Mouse (Mus musculus) ES-E14 (cell line): ENCODE data around the gene Haus6.

Experiments
- MAFK ChIP-seq: IDR thresholded peaks from 2 replicates; pipeline ENCODE4 v1.6.1; 2014; ENCODE audit warnings: mild to moderate bottlenecking, low read depth, low read length, inconsistent platforms; ENCODE audit not compliant: insufficient read depth
- ZNF384 ChIP-seq: IDR thresholded peaks from 2 replicates; pipeline ENCODE4 v1.6.1; 2012; ENCODE audit warnings: low read depth, low read length, inconsistent platforms

DNA sequence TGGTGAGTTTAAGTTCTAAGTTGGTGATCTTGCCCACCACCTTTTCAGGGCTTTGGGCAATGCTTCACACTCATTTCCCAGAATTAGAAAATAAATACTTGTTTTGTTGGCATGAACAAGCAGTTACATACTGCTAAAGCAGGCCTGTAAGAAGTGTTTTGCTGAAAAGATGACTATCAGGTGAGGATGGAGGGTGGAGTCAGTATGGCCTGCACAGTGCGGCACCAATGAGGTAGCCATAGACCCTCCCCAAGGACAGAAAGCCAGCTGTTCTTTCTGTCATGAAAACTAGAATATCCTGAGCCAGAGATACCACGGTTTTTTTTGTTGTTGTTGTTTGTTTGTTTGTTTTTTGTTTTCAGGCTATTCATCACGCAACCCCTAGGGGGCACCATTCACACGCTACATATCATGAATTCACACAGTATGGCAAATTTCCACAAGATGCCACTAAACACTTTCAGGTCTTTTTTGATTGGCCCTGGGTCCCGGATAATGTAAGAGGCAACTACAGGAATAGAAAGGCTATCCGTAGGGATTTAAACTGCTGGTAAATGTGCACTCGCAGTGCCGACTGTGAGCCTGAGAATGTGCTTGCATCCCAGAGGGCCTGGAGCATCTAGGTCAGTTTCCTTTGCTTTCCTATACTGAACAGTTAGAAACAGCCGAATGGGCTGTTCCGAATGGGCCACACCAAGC is 40.0 kb upstream of the Haus6 start:
- TF ChIP-seq ZNF384 (no peak), MAFK (no peak)
